Mouse (Mus musculus) adrenal gland, adult (tissue): ENCODE measurements at regions not wholly inside any gene's neighbourhood (a gene's known extent, or its start where the extent isn't known, plus 50 kb on each side); places are given as distances from the start of the nearest gene placed in this dataset.
A peak's percentile ranks its signal among the peaks of the same experiment; 100 is the strongest.

ENCODE experiments used
- DNase-seq, 2 experiments: peaks; one replicate each; pipeline ENCODE4 v3.0.0; 2022 to 2023; ENCODE audit warnings: low spot score in 1 of 2; ENCODE audit not compliant: inconsistent age in 2 of 2

GRCm38 (mm10) chr10:17574894-17575293, 148.1 kb upstream of the Cited2 start:
- no peak for DNase-seq

GRCm38 (mm10) chr10:17575448-17576332, 147.3 kb upstream of the Cited2 start:
- no peak for DNase-seq

- DNase-seq, result no peak
Measured at GRCm38 (mm10) chr10:17576333-17576750, 146.7 kb upstream of the Cited2 start.

GRCm38 (mm10) chr10:17579463-17579862, 143.6 kb upstream of the Cited2 start:
- no peak for DNase-seq

GRCm38 (mm10) chr10:17584842-17585241, 138.2 kb upstream of the Cited2 start:
- DNase-seq, result no peak

- DNase-seq, result no peak
Measured at GRCm38 (mm10) chr10:17586910-17587309, 136.1 kb upstream of the Cited2 start.

- no peak for DNase-seq
Measured at GRCm38 (mm10) chr10:17589136-17589535, 133.9 kb upstream of the Cited2 start.

- DNase-seq, result no peak
Measured at GRCm38 (mm10) chr10:17590195-17590594, 132.8 kb upstream of the Cited2 start.

GRCm38 (mm10) chr10:17592387-17592786, 130.6 kb upstream of the Cited2 start:
- no peak for DNase-seq

- no peak for DNase-seq
Measured at GRCm38 (mm10) chr10:17596126-17596525, 126.9 kb upstream of the Cited2 start.

GRCm38 (mm10) chr10:17596743-17597142, 126.3 kb upstream of the Cited2 start:
- DNase-seq, result no peak

- no peak for DNase-seq
Measured at GRCm38 (mm10) chr10:17599246-17599645, 123.8 kb upstream of the Cited2 start.

- peak in 1 of 2 experiments; percentile 43 for DNase-seq
Measured at GRCm38 (mm10) chr10:17599831-17600761, 122.9 kb upstream of the Cited2 start.

- no peak for DNase-seq
Measured at GRCm38 (mm10) chr10:17600762-17601108, 122.3 kb upstream of the Cited2 start.

- DNase-seq, result no peak
Measured at GRCm38 (mm10) chr10:17602446-17602845, 120.6 kb upstream of the Cited2 start.

GRCm38 (mm10) chr10:17608220-17608619, 114.8 kb upstream of the Cited2 start:
- no peak for DNase-seq

- DNase-seq, result no peak
Measured at GRCm38 (mm10) chr10:17610592-17610991, 112.4 kb upstream of the Cited2 start.

GRCm38 (mm10) chr10:17613281-17613680, 109.7 kb upstream of the Cited2 start:
- DNase-seq, result no peak

- DNase-seq, result no peak
Measured at GRCm38 (mm10) chr10:17618024-17618423, 105.0 kb upstream of the Cited2 start.

GRCm38 (mm10) chr10:17619617-17620016, 103.4 kb upstream of the Cited2 start:
- no peak for DNase-seq

GRCm38 (mm10) chr10:17621703-17622385, 101.2 kb upstream of the Cited2 start:
- DNase-seq, result no peak
